Mouse (Mus musculus) embryo, embryonic 10.5 days (tissue): ENCODE measurements around the gene Card11.

ENCODE experiments used
- DNase-seq: peaks from one replicate; pipeline ENCODE4 v3.0.0-alpha.2; 2015; ENCODE audit warnings: low spot score

Gene Card11

DNA sequence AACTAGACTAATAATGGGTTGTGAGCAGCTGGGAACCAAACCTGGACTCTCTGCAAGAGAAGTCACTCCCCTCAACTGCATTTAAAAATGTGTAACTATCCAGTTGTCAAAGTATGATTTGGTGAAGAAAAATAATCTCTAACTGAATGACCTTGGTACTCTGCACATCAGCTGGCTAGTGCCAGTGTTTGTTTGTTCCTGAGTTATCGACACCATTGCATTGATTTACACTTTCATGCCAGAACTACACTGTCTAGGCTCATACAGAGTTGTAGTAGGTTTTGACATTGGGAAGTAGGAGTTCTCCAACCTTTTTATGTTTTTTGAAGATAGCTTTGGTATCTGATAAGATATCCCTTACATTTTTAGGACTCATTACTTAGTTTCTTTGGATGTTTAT is 81.9 kb downstream of the Card11 start:
- no peak for DNase-seq

DNA sequence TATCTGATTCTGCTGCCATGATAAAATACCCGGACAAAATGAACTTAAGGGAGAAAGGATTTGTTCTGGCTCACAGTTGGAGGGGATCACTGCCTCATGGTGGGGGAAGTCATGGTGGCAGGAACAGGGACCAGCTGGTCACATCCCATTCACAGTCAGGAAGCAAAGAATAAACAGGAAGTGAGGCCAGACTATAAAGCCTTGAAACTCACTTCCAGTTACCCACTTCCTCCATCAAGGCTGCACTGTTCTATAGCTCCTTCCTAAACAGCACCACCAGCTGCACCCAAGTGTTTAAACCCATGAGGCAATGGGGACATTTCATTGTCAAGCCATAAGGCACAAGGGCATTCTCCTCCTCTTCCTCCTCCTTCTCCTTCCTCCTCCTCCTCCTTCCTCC is 82.6 kb downstream of the Card11 start:
- DNase-seq, result no peak

DNA sequence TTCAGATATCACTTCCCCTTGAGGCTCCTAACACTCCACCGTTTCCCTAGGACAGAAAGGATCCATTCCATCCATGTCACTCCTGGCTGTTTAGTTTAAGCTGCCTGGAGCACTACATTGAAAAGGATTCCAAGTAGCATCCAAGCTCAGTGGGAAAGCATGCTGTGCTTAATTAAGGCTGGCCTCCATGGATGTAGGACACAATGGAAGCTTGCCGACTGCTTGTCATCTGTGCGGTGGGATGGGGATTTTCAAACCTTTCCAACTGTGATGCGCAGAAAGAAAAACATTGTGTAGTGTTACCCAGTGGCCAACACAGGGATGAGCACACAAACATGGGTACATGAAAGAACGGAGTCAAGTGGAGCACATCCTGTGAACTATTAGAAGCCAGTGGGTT is 89.5 kb downstream of the Card11 start:
- no peak for DNase-seq

DNA sequence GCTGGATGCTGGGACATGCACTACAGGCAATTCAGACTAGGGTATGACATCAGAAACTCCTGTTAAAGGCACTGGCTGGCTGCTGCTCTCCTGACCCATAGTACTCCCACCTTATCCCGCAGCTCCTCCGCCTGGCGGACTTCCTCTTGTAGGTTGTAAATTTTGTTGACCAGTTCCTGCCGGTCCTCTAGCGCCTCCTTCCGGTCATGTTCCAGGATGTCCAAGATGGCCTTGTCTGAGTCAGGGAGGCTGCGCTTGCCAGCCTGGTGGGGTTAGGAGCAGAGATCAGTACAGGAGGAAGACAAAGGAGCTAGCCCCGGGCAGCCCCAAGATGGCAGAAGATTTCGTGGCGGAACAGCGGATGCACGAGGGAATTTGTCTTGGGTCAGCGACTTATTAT is 99.5 kb downstream of the Card11 start:
- DNase-seq, result no peak

DNA sequence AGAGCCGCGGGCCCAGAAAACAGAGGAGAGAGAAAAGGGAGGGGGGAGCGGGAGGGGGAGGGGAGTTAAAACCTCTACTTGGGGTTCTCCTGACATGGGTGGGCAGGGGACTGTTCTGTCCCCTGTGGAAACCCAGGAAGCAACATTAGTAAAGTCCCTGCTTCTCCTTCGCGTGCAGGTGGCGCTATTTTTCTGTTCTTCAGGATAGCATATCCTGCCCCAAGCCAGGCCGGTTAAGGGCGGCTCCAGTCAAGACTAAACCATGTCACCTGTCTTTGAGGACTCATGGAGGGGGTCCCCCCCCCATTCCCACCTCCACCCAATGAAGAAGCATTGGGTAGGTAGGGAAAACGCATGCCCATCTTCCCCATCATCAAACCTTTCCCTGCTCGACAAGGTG is 109.3 kb downstream of the Card11 start:
- no peak for DNase-seq

DNA sequence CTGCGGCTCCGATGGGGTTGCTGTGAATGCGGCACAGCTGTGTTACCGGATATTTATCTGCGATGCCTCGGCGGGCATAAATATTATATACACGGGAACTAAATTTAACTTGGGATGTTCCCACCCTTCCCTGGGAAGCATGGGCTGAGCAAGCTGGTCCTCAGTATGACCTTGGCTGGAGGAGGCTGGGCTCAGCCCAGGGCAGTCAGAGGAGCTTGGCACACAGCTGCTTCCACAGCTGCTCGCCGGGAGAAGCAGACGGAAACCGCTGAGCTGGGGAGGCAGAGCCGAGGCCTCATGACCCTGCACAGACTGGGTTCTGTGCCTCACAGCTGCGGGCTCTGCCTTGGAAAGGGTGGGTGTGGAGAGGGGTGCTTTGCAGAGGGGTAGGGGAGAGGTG is 110.3 kb downstream of the Card11 start:
- no peak for DNase-seq

DNA sequence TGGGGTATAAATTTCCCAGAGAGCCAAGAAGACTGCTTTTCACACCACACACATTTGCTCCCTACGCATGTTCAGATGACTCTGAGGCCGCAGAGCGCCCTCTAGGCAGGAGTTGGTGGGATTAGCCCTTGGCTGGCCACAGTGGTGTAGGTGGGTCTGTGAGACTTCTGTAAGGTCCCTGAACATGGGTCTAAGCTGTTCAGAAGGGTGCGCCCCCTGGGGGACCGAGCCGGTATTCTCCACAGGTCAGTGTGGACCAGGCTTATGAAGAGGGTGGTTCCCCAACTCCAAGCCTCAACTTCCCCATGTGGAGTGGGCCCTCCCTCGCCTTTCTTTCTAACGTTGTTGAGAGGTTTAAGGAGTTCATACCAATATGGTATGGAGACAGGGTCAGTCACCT is 110.8 kb downstream of the Card11 start:
- DNase-seq, result peak; percentile 60

DNA sequence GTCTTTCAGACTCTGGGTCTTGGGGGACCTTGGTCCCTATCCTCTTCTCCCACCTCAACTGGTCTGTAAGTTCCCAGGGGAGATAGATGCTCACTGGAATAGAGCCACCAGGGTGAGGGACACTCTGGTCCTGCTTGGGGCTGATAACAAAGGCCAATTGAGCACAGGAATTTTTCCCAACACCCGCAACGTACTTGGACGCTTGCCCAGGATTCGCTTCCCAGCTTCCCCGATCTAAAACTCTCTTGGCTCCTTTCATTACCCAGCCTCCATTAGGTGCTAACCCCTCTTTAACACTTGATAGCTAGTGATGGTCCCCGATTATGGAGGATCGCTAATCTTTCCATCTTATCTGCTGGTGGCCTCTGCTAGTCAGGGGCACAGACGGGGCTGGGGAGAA is 112.5 kb downstream of the Card11 start:
- DNase-seq, result no peak

DNA sequence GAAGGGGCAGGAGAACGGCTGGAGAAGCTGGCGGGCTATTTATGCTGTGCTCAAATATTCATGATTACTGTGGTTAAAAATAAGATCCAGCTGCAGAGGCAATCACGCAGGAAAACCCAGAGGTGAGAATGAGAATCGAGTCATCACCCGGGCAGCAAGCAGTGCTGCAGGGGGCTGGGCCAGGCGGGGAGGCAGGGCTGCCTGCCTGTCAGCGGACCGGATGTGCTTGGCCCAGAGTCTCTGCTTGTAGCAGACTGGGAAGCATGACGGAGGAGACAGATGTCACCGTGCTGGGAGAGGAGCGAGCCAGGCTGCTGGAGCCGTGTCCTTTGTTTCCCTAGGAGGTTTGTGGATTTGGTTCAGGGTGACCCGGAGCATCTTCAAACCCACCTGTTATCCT is 115.4 kb downstream of the Card11 start:
- no peak for DNase-seq

DNA sequence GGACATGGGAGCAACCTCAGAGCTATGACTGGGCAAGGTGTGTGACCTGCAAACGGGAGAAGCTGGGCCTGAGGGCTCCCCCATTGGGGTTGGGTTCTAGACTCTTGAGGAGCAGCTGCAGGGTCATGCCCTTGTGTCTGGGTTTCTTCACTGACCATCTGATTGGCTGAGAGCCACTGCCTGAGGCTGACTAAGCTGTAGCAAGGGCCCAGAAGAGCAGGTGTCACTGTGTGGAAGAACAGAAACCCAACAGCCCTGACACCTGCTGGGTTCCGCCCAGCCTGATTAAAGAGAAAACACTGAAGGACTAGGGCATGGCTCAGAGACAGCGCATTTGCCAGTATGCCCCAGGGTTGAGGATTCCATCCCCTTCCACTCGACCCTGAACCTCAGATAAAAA is 118.0 kb downstream of the Card11 start:
- DNase-seq, result no peak

DNA sequence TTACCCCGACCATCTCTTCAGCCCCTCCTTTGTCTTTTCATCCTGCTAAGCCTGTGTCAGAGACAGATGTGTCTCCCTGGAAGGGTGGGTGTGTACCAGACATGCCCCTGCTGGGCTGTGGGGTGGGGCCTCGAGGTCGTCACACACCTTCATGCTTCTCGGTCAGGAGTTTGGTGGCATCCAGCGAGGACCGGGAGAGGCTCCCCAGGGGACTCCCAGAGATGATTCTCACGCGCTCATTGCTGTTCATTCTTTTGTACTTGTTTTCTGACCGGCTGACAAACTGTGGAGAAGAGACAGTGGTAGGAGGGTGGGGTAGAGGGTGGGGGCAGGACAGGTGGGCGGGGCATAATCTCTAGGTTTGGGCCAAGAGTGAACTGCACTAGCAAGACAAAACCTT is 120.2 kb downstream of the Card11 start:
- no peak for DNase-seq

DNA sequence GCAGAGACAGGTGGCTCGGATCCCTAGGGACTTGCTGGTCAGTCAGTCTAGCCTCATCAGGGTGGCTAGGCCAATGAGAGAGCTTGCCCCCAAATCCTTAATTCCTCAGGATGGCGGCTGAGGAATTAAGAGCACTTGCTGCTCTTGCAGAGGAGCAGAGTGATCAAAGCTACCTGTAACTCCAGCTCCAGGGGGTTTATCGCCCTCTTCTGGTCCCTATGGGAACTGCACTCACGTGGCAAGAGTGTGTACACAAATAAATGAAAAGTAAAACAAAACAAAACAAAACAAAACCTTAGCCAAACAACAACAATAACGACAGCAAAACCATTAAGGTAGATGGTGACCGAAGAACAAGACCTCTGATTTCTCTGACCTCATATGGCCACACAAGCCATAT is 121.7 kb downstream of the Card11 start:
- DNase-seq, result no peak

DNA sequence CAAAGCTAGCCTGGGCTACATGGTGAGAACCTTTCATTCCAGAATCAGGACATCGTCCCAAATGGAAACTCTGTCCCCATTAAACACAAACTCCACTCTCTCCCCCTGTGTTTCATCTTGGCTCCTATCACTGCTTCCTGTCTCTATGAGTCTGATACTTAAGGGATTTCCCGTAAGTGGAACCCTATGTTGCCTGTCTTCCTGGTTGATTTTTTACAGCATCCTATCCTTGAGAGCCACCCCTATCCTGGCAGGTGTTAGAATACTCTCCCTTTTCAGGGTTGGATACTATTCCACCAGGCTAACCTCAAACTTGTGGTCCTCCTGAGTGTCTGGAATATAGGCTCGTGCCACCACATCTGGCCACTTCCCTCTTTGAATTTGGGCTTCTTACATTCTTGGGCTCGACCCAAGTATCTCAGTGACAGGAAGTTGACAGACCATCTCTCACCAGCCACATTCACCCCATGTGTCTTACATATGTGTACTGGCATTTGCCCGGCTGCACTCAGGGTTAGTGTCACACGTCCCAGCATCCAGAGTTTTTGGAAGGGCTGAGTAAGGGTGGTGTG is 126.6 kb downstream of the Card11 start:
- no peak for DNase-seq

DNA sequence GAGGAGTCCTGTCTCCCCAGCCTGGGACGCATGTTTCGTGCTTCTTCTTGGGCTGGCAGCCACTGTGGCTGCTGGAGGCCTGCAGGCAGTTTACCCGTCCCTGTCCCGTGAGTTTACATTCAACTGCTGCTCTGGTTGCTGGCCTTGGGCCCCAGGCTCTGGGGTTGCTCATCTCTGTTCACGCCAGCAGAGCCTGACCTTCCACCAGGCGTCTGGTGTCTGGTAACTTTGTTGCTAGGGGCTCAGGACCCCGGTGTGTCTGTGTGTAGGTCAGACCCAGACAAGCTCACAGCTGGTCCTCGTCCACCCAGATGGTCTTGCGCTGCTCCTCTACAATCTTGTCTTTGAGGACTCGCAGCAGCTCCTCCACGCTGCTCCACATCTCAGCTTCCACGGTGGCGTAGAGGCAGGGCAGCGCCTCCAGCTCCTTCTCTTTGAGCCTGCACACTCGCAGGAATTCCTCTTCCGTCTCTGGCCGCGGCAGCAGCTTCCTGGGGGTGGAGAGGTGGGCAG is 127.3 kb downstream of the Card11 start:
- peak; percentile 34 for DNase-seq

DNA sequence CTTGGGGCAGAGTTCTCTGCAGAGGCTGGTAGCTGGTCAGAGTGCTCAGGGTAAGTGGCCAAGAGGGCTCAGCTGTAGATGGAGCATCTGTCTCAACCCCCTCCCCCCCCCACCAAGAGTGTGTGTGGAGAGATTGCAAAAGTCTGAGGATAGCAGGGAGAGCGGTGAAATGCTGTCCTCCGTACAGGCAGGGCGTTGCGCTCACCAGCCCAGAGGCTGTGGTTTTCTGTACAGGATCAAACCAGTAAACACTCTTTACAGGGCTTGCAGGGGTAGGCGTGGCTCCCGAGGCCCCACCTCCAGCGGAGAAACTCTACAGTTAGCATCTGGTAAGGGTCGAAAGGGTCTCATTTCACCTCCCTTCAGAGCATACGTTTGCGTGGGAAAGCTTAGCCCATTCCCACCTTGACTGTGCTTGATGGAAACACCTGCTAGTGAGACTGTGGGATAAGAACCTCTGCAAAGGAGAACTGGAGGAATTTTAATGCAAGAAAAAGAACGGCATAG is 127.8 kb downstream of the Card11 start:
- peak; percentile 65 for DNase-seq

DNA sequence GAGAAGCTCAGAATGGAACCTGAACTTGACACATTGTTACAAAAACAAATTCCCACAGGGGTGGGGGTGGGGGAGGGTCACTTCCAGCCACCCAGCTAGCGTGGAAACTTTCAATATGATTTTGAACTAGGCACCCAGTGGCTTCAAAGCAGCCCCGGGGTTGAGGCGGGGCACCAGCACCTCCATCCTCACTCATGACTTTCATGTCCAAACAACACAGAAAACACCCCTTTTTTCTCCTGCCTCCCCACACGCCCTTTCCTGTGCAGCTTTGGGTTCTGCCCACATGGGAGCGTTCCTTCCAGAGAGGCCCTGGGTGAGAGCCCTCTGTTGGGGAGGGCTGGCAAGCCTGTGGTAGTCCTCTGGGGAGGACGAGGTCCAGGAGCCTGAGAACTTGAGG is 129.1 kb downstream of the Card11 start:
- no peak for DNase-seq

DNA sequence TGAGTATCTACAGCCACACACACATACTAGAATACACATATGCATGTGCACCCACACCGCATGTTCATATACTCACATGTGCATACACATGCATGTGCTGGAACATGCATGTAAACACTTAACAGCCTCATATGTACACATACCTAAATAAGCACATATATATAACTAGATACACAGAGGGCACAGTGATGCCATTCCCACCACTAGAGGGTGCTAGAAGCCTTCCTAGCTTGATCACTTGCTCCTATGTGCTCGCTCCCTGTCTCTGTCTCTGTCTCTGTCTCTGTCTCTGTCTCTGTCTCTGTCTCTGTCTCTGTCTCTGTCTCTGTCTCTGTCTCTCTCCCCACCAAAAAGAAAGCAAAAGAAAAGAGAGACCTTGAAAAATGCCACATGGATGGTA is 131.3 kb downstream of the Card11 start:
- DNase-seq, result peak; percentile 82

DNA sequence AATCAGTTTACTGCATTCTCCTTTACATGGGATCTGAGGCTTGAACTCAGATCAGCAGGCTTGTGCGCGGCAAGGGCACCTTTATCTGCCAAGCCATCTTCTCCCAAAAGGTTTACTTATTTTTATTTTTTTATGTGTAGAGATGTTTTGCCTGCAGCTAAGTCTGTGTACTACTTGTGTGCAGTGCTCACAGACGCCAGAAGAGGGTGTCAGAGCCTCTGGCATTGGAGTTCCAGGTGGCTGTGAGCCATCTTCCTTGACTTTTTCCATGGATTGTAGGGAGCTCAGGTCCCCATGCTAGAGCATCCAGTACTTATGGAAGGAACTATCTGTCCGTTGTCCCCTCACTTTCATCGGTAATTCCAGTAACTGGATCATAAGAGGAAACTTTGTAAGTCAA is 140.7 kb downstream of the Card11 start:
- no peak for DNase-seq

DNA sequence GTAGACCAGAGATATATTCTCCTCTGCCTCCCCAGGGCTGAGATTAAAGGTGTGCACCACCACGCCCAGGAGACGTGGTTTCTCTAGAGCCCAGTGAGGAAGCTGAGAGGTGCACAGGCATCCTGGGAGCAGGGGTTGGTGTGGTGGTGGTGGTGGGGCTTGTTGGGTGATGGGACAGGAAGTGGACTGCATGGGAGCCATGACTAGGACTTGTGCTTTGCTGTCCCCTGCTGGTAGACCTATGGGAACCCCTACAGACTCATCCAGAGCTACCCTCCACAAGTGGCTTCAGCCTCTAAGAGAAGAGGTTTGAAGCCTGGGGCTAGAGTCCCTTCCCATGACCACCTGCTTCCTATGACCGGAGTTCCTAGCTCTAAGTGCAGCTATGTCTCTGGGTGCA is 142.0 kb downstream of the Card11 start:
- DNase-seq, result no peak

DNA sequence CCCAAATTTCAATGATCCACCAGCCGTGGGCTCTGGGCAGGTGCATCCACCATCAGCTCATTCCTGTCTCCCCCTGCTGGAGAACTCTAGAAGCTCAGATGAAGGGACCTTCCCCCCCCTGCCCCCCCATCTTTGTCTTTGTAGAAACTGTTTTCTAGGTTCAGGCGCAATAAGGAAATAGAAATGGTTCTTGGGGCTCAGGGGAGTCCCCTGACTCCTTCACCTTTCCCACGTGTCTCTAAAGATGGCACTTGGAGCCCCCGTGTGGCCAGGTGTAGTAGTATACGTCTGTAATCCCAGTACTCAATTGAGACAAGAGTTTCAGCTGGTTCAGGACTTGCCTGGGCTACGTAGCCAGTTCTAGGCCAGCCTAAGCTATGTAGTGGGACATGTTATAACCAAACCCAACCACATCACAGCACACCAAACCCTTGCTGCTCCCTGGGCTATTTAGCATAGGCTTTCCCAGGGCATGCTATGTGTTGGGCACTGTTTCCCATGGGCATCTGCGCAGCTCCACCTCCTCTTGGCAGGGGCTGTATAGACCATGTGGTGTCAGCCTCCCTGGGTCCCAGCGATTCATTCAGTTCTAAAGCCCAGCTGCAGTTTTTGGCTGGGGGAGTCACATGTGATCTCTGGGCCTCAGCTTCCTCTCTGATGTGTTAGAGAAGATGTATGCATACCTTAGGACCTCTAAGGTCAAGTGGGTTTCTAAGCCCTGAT is 142.8 kb downstream of the Card11 start:
- no peak for DNase-seq

DNA sequence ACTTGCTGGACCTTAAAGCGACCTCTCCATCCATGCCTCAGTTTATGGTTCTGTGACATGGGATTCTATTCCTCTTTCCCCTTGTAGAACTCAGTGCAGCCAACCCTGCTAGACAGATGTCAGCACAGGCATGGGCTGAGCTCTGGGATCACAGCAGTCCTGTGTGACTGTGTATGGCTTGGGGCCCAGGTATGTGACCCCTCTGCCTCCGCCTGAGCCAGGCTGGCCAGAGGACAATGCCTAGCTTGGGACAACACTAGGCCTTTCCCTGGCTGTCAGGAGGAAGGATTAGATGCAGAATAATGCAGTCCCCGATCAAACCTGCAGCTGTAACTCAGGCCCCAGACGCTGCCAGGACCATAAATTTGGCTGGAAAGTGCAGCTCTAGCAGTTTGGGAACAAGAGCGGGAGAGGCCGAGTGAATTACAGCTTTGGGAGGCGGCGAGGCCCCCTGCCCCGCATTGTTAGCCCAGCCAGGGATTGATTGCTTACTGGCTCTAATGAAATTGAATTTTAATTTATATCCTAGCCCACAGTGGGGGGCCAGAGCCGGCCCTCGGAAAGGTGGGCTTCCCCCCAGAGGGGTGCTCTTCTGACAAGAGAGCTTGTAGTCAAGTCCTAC is 144.4 kb downstream of the Card11 start:
- peak; percentile 42 for DNase-seq

DNA sequence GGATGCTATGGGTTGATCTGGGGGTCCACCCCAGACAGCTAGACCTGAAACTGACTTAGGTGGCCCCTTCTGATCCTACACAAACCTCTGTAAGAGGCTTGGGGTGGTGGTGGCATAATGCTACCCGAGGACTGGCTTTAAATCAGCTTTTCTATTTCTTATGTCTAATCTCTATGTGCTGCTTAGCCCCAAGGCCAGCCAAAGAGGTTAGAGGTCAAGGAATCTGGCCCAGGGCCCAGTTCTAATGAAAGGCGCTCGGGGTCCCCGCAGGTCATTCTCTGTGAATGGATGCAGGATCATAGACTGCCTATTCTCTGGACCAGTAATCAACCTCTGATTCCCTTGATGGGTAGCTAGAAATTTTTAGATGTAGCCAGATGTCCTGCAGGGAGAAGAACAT is 145.7 kb downstream of the Card11 start:
- no peak for DNase-seq

DNA sequence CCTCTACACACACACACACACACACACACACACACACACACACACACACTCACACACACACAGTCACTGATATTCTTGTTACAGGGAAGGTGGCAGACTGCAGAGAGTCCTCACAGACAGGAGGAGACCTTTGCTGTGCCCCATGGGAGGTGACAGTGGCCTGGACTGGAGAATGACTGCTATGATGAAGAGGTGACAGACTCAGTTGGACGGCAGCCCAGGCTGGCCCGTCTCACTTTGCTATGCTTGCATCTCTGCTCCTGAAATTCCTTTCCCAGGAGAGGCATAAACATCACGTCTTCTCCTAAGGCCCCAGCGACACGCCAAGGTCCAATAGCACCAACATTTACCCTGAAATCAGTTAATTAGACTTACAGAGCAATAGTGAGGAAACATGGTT is 146.7 kb downstream of the Card11 start:
- DNase-seq, result no peak
